Mouse (Mus musculus) CH12.LX (cell line): Measurements from ENCODE around the gene Map3k6. TPM values are rescaled to one million over a fixed set of nuclear protein-coding genes. Genes with fewer than 3 reads are reported as not detected.

ENCODE experiments used
- DNase-seq: peaks from one replicate; pipeline ENCODE4 v3.0.0-alpha.2; 2013; ENCODE audit errors: extremely low read depth
- H3K27ac ChIP-seq: 2 replicates; pipeline ENCODE4 v1.5.1; 2012; ENCODE audit warnings: low read depth, mild to moderate bottlenecking, control low read depth, moderate library complexity; ENCODE audit not compliant: insufficient read depth
- H3K27me3 ChIP-seq: replicated peaks from 2 replicates; pipeline ENCODE3; 2012; ENCODE audit warnings: inconsistent platforms
- H3K36me3 ChIP-seq, 2 experiments: replicated peaks in 1 of 2; 2 replicates each; pipeline versions ENCODE3 to v1.6.1; 2012; ENCODE audit warnings: inconsistent platforms in 1 of 2, low read length in 1 of 2, mild to moderate bottlenecking in 1 of 2, mixed read lengths in 1 of 2, moderate library complexity in 1 of 2; ENCODE audit not compliant: control insufficient read depth in 1 of 2, insufficient read depth in 1 of 2
- H3K4me1 ChIP-seq, 2 experiments: 2 replicates each; pipeline ENCODE4 v1.6.1; 2012; ENCODE audit warnings: inconsistent platforms in 1 of 2, moderate library complexity in 1 of 2; ENCODE audit not compliant: insufficient read depth in 2 of 2, control insufficient read depth in 1 of 2
- H3K4me2 ChIP-seq: 2 replicates; pipeline ENCODE4 v1.6.1; 2012; ENCODE audit warnings: low read depth, mild to moderate bottlenecking, control low read depth; ENCODE audit not compliant: poor library complexity, insufficient read depth, severe bottlenecking
- H3K4me3 ChIP-seq, 3 experiments: fragments of 150-350 bp in 1 of 3; sonication (generic) in 1 of 3; replicated peaks in 1 of 3; 2 replicates each; pipeline versions ENCODE3 to v1.5.1; 2011 to 2012; ENCODE audit warnings: low read depth in 2 of 3, low read length in 2 of 3, mild to moderate bottlenecking in 2 of 3, moderate library complexity in 2 of 3, control low read depth in 1 of 3, improper control_type of control experiment in 1 of 3, inconsistent platforms in 1 of 3, mixed read lengths in 1 of 3; ENCODE audit not compliant: poor library complexity in 1 of 3
- H3K79me2 ChIP-seq: replicated peaks from 2 replicates; pipeline ENCODE4 v1.6.1; 2012; ENCODE audit warnings: mild to moderate bottlenecking, moderate library complexity; ENCODE audit not compliant: control insufficient read depth, poor library complexity, insufficient read depth, severe bottlenecking; ENCODE audit errors: extremely low read depth
- H3K9ac ChIP-seq: 2 replicates; pipeline ENCODE4 v1.6.1; 2012; ENCODE audit warnings: low read depth, mild to moderate bottlenecking, control low read depth, moderate library complexity; ENCODE audit not compliant: insufficient read depth
- H3K9me3 ChIP-seq: replicated peaks from 2 replicates; pipeline ENCODE3; 2012; ENCODE audit warnings: low read length, inconsistent platforms, mixed read lengths
- BHLHE40 ChIP-seq: IDR thresholded peaks from 2 replicates; pipeline ENCODE4 v1.6.1; 2011; ENCODE audit warnings: mild to moderate bottlenecking, low read depth, low read length, improper control_type of control experiment
- E2F4 ChIP-seq: IDR thresholded peaks from 2 replicates; pipeline ENCODE4 v1.6.1; 2011; ENCODE audit warnings: low read depth, low read length, improper control_type of control experiment; ENCODE audit not compliant: insufficient replicate concordance
- HCFC1 ChIP-seq: IDR thresholded peaks from 2 replicates; pipeline ENCODE4 v1.6.1; 2012; ENCODE audit warnings: low read depth, mild to moderate bottlenecking, inconsistent platforms, low read length, improper control_type of control experiment
- JUND ChIP-seq: conservative IDR thresholded peaks from 2 replicates; pipeline ENCODE4 v1.6.1; 2011; ENCODE audit warnings: low read depth, low read length, improper control_type of control experiment
- KAT2A ChIP-seq: IDR thresholded peaks from 2 replicates; pipeline ENCODE4 v1.6.1; 2012; ENCODE audit warnings: low read length, improper control_type of control experiment, inconsistent platforms; ENCODE audit not compliant: insufficient replicate concordance
- MAX ChIP-seq: IDR thresholded peaks from 2 replicates; pipeline ENCODE4 v1.6.1; 2011; ENCODE audit warnings: low read length, improper control_type of control experiment
- MAZ ChIP-seq: IDR thresholded peaks from 2 replicates; pipeline ENCODE4 v1.6.1; 2012; ENCODE audit warnings: low read depth, mild to moderate bottlenecking, inconsistent platforms, low read length, improper control_type of control experiment, moderate library complexity
- MEF2A ChIP-seq: IDR thresholded peaks from 2 replicates; pipeline ENCODE4 v1.6.1; 2014; ENCODE audit warnings: low read depth, mild to moderate bottlenecking, inconsistent platforms, low read length, improper control_type of control experiment, borderline replicate concordance
- MXI1 ChIP-seq: IDR thresholded peaks from 2 replicates; pipeline ENCODE4 v1.6.1; 2011; ENCODE audit warnings: mild to moderate bottlenecking, low read depth, low read length, improper control_type of control experiment
- MYC ChIP-seq: IDR thresholded peaks from 2 replicates; pipeline ENCODE4 v1.6.1; 2011; ENCODE audit warnings: low read depth, mild to moderate bottlenecking, improper control_type of control experiment, low read length
- NELFE ChIP-seq: IDR thresholded peaks from 2 replicates; pipeline ENCODE4 v1.6.1; 2011; ENCODE audit warnings: low read depth, low read length, improper control_type of control experiment
- NRF1 ChIP-seq: IDR thresholded peaks from 2 replicates; pipeline ENCODE4 v1.6.1; 2014; ENCODE audit warnings: low read depth, mild to moderate bottlenecking, inconsistent platforms, low read length, improper control_type of control experiment, moderate library complexity
- POLR2AphosphoS2 ChIP-seq: IDR thresholded peaks from 2 replicates; pipeline ENCODE4 v1.6.1; 2011; ENCODE audit warnings: low read depth, low read length, improper control_type of control experiment
- RAD21 ChIP-seq: IDR thresholded peaks from 2 replicates; pipeline ENCODE4 v1.6.1; 2011; ENCODE audit warnings: low read depth, mild to moderate bottlenecking, low read length, improper control_type of control experiment, moderate library complexity
- RCOR1 ChIP-seq: conservative IDR thresholded peaks from 2 replicates; pipeline ENCODE4 v1.6.1; 2012; ENCODE audit warnings: low read depth, mild to moderate bottlenecking, inconsistent platforms, low read length, improper control_type of control experiment
- TBP ChIP-seq: conservative IDR thresholded peaks from 2 replicates; pipeline ENCODE4 v1.6.1; 2011; ENCODE audit warnings: low read depth, low read length, improper control_type of control experiment
- UBTF ChIP-seq: IDR thresholded peaks from 2 replicates; pipeline ENCODE4 v1.6.1; 2012; ENCODE audit warnings: low read depth, mild to moderate bottlenecking, inconsistent platforms, low read length, improper control_type of control experiment, moderate library complexity
- USF1 ChIP-seq: IDR thresholded peaks from 2 replicates; pipeline ENCODE4 v1.6.1; 2014; ENCODE audit warnings: low read depth, mild to moderate bottlenecking, inconsistent platforms, low read length, improper control_type of control experiment
- USF2 ChIP-seq: conservative IDR thresholded peaks from 2 replicates; pipeline ENCODE4 v1.6.1; 2011; ENCODE audit warnings: low read depth, low read length, improper control_type of control experiment
- ZMIZ1 ChIP-seq: IDR thresholded peaks from 2 replicates; pipeline ENCODE4 v1.6.1; 2012; ENCODE audit warnings: low read depth, mild to moderate bottlenecking, inconsistent platforms, low read length, improper control_type of control experiment
- dilution Hi-C: fragments of 300-500 bp; cut with MboI; formaldehyde crosslinking; loops from 2 replicates; pipeline ENCODE4 v1.14.3; 2020; ENCODE audit warnings: low sequenced_read_pairs; ENCODE audit not compliant: extremely low pct_unique_long_range_greater_than_20kb, extremely low pct_ligation_motif_present
- in situ Hi-C: fragments of 300-500 bp; cut with MboI; formaldehyde crosslinking; loops from 3 replicates; pipeline ENCODE4 v1.14.3; 2019; ENCODE audit warnings: low sequenced_read_pairs, low pct_ligation_motif_present, low pct_unique_long_range_greater_than_20kb, mixed read lengths
- polyA plus RNA-seq: library from polyadenylated mRNA; unstranded; fragments of >175 nt; gene quantifications from 2 replicates; pipeline ENCODE4 v1.2.1, GENCODE M21; 2012; ENCODE audit warnings: low read depth; ENCODE audit not compliant: insufficient read length
- total RNA-seq, 2 experiments: library from RNA; depleted of rRNA; stranded (reverse); fragments of 300-350 nt in 1 of 2; fragments of >200 nt in 1 of 2; gene quantifications; 2 replicates each; pipeline ENCODE4 v1.2.3; 2012 to 2014

The Map3k6 gene
- total and polyA plus RNA-seq, 3 experiments, result 0.21 TPM; not detected in 2

- no peak for TF ChIP-seq POLR2AphosphoS2
- TF ChIP-seq RAD21, result peak; percentile 72
- TF ChIP-seq USF2, result no peak
- TF ChIP-seq, all 38 proteins: peak for 6
Measured at GRCm38 (mm10) chr4:133209366-133209765, 31.3 kb upstream of the Map3k6 start (continued).

GRCm38 (mm10) chr4:133210023-133210787, 30.4 kb upstream of the Map3k6 start:
- Histone ChIP-seq H3K4me1 (peaks cover 10 to 14% of the 10 kb centered on the region in 2 experiments), H3K27me3 (peaks cover 49% of the 10 kb centered on the region), H3K79me2 (no peaks in the 10 kb centered on the region), H3K4me3 (no peak overlapping the region), H3K9ac (no peak overlapping the region), H3K4me2 (no peak overlapping the region), H3K27ac (no peak overlapping the region), H3K36me3 (no peaks in the 10 kb centered on the region), H3K9me3 (no peaks in the 10 kb centered on the region)
- no peak for DNase-seq
- in situ Hi-C loops, result loop anchor here (5.0 kb wide), 1 partner anchor 92 kb away; no protein-coding TSS in a partner anchor
- TF ChIP-seq BHLHE40 (no peak), E2F4 (no peak), USF2 (no peak), USF1 (no peak), NELFE (no peak), MXI1 (no peak), JUND (no peak), HCFC1 (no peak), TBP (no peak), MYC (no peak), NRF1 (no peak), UBTF (no peak), MAZ (no peak), MAX (no peak), KAT2A (no peak), ZMIZ1 (no peak), RCOR1 (no peak), MEF2A (no peak)
- dilution Hi-C loops, result no loop called here
